Mouse (Mus musculus): ENCODE results near the gene Rgs14. TPM values are rescaled to one million over a fixed set of nuclear protein-coding genes. Genes with fewer than 3 reads are reported as not detected.

Rgs14 gene
- polyA plus RNA-seq, 1 experiment: not detected

DNA sequence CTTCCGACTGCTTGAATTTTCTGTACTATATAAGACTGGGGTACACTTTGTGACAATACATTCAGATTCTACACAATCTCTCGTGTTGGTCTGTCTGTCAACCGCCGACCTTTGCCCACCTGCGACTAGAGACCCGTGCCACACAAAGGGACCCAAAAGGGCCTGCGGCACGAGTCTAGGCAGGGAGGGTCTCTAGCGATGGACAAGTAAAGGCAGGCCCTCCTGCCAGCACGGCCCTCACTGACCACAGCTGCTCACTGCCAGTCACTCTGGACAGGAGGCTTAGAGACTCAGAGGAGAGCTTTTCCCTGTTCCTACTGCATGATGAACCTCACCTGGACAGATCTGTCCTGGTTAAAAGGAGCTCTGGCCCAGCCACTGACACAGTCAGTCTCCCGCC lies 27.1 kb upstream of the Rgs14 start:
- H3K36me3 ChIP-seq (ENCODE audit: control insufficient read depth): peaks cover 45% of the 10 kb centered on the region
- no peaks in the 10 kb centered on the region for H3K9me3 ChIP-seq (ENCODE audit: control insufficient read depth, low read length)
- no peak overlapping the region for H3K4me3 ChIP-seq (replicated peaks)
- peaks cover 2% of the 10 kb centered on the region; the same call in 1 of the 2 replicates for H3K27me3 ChIP-seq (ENCODE audit: control insufficient read depth)
- no peak for TF ChIP-seq GATA1 (IDR thresholded peaks at IDR 0.05; ENCODE audit: low read length)
- TF ChIP-seq TAL1 (IDR thresholded peaks at IDR 0.05; ENCODE audit: low read length): no peak
- H3K4me1 ChIP-seq (ENCODE audit: control insufficient read depth): peaks cover 16% of the 10 kb centered on the region

DNA sequence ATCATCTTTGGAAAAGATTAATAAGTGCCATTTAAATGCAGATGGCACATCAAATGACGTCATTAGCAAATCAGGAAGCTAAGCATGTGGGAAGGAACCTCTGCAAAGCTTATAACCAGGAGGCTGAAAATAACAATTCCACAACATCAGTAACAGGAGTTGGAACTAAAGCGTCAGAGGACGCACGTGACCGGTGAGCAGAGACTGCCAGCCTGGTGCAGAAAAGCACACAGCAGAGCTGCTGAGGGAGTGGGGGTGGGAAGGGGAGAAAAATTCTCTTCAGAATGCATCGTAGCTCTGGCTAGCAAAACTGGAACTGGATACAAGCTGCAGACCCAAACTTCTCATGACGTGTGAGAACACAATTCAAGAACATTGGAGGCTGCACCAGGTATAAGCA lies 25.2 kb upstream of the Rgs14 start:
- Histone ChIP-seq H3K9me3 (ENCODE audit: control insufficient read depth, low read length) (no peaks in the 10 kb centered on the region), H3K36me3 (ENCODE audit: control insufficient read depth) (peaks cover 62% of the 10 kb centered on the region), H3K4me1 (ENCODE audit: control insufficient read depth) (peaks cover 4% of the 10 kb centered on the region), H3K4me3 (replicated peaks) (no peak overlapping the region), H3K27me3 (ENCODE audit: control insufficient read depth) (peaks cover 2% of the 10 kb centered on the region; the same call in 1 of the 2 replicates)
- no peak for TF ChIP-seq TAL1 (IDR thresholded peaks at IDR 0.05; ENCODE audit: low read length)
- TF ChIP-seq GATA1 (IDR thresholded peaks at IDR 0.05; ENCODE audit: low read length): no peak

DNA sequence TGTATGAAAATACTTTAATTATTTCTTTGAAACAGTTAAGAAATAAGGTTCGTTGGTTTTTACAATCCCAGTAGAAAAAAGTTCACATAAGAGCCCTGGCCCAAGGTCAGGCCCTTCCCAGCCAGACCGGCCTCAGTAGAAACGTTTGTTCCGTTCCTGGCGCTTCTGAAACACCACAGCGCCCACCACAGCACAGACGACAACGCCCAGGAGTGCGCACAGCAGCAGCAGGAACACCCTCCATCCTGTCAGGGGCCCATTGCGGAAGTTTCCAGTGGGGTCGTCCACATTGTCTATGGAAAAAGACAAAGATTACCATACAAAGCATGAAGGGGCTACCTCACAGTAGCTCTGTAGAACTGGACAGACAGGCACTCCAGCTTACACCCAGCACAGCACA lies 22.8 kb upstream of the Rgs14 start:
- H3K36me3 ChIP-seq (ENCODE audit: control insufficient read depth): peaks cover 85% of the 10 kb centered on the region
- peaks cover 2% of the 10 kb centered on the region; the same call in 1 of the 2 replicates for H3K4me1 ChIP-seq (ENCODE audit: control insufficient read depth)

DNA sequence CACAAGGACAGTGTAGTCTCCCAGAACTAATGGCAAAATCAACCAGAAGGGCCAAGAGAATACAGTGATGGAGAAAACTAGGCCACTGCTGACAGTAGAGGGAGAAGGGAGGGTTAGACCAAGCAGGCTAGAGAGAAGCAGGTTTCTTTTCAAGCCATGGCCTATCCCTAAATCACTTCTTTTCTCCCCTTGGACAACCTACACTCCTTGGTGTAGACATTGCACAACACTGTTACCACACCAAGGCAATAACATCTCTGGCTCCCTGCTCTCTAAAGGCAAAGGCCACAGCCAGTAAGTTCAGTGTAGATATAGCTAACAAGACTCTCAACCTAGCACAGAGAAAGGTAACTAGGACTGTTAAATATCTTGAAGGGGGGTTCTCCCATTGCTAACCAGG lies 8.4 kb upstream of the Rgs14 start:
- Histone ChIP-seq H3K4me3 (replicated peaks) (peak overlapping the region; percentile 100), H3K4me1 (ENCODE audit: control insufficient read depth) (peaks cover 49% of the 10 kb centered on the region), H3K9me3 (ENCODE audit: control insufficient read depth, low read length) (no peaks in the 10 kb centered on the region), H3K36me3 (ENCODE audit: control insufficient read depth) (peaks cover 52% of the 10 kb centered on the region), H3K27me3 (ENCODE audit: control insufficient read depth) (no peaks in the 10 kb centered on the region; the same call in 1 of the 2 replicates)
- TF ChIP-seq GATA1 (IDR thresholded peaks at IDR 0.05; ENCODE audit: low read length): no peak
- no peak for TF ChIP-seq TAL1 (IDR thresholded peaks at IDR 0.05; ENCODE audit: low read length)

More for the DNA sequence above, 22.8 kb upstream of the Rgs14 start:
- TF ChIP-seq TAL1 (IDR thresholded peaks at IDR 0.05; ENCODE audit: low read length) (no peak), GATA1 (IDR thresholded peaks at IDR 0.05; ENCODE audit: low read length) (no peak)
- no peaks in the 10 kb centered on the region for H3K9me3 ChIP-seq (ENCODE audit: control insufficient read depth, low read length)
- no peaks in the 10 kb centered on the region for H3K27me3 ChIP-seq (ENCODE audit: control insufficient read depth)
- no peak overlapping the region for H3K4me3 ChIP-seq (replicated peaks)

DNA sequence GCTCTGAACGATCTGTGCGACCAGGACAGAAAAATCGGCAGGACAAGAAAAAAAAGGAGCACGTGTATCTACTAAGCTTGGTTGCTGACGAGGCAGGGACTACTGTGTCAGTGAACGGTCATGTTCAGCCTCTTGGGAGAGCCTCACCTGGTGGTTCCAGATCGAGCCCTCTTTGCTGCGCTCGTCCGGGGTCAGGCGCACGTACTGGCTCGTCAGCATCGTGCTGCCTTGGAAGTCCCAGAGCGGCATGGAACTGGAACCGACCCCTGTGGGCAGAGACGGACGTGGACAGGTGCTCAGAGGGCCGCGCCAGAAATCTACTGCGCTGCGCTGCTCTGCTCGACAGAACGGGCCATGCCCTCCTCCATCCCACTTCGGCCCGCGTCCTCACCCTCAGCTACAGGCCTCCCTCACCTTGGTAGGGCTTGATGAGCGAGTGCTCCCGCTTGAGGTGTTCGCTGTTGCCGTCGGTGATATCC lies 7.5 kb upstream of the Rgs14 start:
- H3K27me3 ChIP-seq (ENCODE audit: control insufficient read depth): no peaks in the 10 kb centered on the region; the same call in 1 of the 2 replicates
- peak overlapping the region; percentile 100 for H3K4me3 ChIP-seq (replicated peaks)
- no peak for TF ChIP-seq TAL1 (IDR thresholded peaks at IDR 0.05; ENCODE audit: low read length)
- TF ChIP-seq GATA1 (IDR thresholded peaks at IDR 0.05; ENCODE audit: low read length): no peak
- H3K9me3 ChIP-seq (ENCODE audit: control insufficient read depth, low read length): no peaks in the 10 kb centered on the region
- peaks cover 54% of the 10 kb centered on the region for H3K4me1 ChIP-seq (ENCODE audit: control insufficient read depth)
- H3K36me3 ChIP-seq (ENCODE audit: control insufficient read depth): peaks cover 44% of the 10 kb centered on the region

DNA sequence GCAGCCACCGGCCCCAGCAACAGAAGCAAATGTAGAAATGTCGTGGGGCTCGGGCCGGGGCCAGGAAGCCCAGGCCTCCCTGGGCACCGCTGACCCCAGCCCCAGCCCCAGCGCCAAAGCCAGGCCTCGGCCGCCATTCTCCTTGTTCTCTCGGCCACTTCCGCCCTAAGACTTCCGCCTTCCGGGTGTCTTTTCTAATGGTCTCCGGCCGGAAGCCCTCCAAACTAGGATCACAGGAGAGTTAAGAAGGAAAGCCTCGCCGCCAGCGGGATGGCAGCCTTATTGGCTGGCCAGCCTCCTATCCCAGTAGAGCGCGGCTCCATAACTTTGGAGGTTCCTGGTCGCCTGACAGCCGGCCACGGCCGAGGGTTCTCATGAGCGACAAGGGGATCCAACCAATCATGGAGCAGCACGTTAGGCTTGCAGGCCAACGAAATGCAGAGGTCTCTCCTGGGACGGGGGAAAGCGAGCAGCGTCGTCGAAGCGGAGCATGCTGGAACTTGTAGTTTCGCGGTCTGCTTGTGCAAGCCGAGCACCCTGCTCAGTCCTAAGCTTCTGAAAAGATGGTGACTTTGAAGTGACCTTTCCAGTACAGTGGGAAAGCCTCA lies 7.0 kb upstream of the Rgs14 start, which contains the start of gene Lman2:
TSS of gene Lman2 (minus strand) at position 331 of the 608 bp plus-strand sequence.
- H3K9me3 ChIP-seq (ENCODE audit: control insufficient read depth, low read length): no peaks in the 10 kb centered on the region
- H3K4me1 ChIP-seq (ENCODE audit: control insufficient read depth): peaks cover 59% of the 10 kb centered on the region
- peak within 1 kb of the TSS; percentile 100 for H3K4me3 ChIP-seq (replicated peaks)
- TF ChIP-seq TAL1 (IDR thresholded peaks at IDR 0.05; ENCODE audit: low read length): no peak
- TF ChIP-seq GATA1 (IDR thresholded peaks at IDR 0.05; ENCODE audit: low read length): no peak
- peaks cover 39% of the 10 kb centered on the region for H3K36me3 ChIP-seq (ENCODE audit: control insufficient read depth)
- no peaks in the 10 kb centered on the region; the same call in 1 of the 2 replicates for H3K27me3 ChIP-seq (ENCODE audit: control insufficient read depth)

DNA sequence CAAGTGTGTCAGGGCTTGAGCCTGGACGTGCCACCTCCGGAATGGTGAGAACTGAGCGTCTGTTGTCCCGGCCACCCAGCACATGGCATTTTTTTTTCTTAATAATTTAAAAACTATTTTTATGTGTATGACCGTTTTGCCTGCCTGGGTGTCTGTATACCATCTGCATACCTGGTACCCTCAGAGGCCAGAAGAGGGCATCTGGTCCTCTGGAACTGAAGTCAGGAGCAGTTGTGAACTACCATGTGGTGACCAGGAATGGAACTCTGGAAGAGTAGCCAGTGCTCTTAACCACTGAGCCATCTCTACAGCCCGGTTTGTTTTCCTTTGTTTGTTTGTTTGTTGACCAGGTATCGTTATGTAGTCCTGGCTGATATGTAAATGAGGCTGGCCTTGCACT lies 1.1 kb upstream of the Rgs14 start:
- no peaks in the 10 kb centered on the region for H3K9me3 ChIP-seq (ENCODE audit: control insufficient read depth, low read length)
- H3K4me3 ChIP-seq (replicated peaks): no peak overlapping the region
- peaks cover 52% of the 10 kb centered on the region for H3K4me1 ChIP-seq (ENCODE audit: control insufficient read depth)
- TF ChIP-seq GATA1 (IDR thresholded peaks at IDR 0.05; ENCODE audit: low read length) (no peak), TAL1 (IDR thresholded peaks at IDR 0.05; ENCODE audit: low read length) (no peak)
- no peaks in the 10 kb centered on the region for H3K36me3 ChIP-seq (ENCODE audit: control insufficient read depth)
- H3K27me3 ChIP-seq (ENCODE audit: control insufficient read depth): peaks cover 18% of the 10 kb centered on the region

DNA sequence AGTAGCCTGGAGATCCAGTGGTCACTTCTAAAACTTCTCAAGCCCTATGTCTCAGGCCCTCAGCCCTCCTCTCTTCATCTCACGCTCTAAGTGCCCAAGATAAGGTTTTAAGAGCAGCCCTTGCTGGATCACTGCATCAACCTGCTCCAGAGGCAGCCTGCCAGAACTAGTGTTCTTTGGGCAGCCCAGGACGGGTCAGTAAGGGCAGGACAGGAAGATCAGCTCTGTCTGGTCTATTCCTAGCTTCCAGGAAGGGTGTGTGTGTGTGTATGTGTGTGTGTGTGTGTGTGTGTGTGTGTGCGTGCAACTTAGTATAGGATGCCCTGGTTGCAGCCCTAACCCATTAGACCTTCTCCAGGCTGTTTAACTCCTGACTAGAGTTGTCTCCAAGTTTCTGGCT lies 702 bp downstream of the Rgs14 start:
- no peak for TF ChIP-seq TAL1 (IDR thresholded peaks at IDR 0.05; ENCODE audit: low read length)
- no peaks in the 10 kb centered on the region for H3K36me3 ChIP-seq (ENCODE audit: control insufficient read depth)
- H3K4me1 ChIP-seq (ENCODE audit: control insufficient read depth): peaks cover 51% of the 10 kb centered on the region
- H3K9me3 ChIP-seq (ENCODE audit: control insufficient read depth, low read length): no peaks in the 10 kb centered on the region
- H3K4me3 ChIP-seq (replicated peaks): peak overlapping the region; percentile 61
- H3K27me3 ChIP-seq (ENCODE audit: control insufficient read depth): peaks cover 30% of the 10 kb centered on the region

DNA sequence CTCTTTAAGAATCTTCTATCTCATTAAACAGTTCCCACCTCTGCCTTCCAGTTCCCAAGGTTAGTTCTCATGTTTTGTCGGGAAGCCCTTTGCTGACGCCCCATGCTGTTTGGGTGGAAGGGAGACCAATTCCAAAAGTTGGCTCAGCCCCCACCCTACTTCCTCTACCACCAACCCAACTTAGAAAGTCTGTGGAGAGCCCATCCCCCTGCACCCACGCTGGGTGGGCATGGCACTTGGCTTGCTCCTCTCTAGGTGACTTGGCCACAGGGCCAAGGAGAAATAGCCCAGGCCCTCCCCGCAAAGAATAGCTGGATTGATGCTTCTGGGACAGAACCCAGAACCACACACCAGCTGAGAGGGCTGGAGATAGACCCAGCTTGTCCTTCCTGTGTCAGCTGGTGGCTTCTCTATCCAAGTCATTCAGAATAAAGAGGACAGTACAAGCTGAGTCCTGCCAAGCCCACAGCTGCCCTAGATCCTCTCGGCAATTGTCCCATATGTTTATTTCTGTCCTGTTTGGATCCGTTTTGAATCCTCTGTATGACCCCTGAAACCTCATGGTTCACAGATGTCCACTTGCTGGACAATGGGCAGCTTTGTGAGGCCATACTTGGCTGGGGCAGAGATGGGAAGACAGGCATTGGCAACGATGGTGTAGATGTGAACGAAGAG lies 1.6 kb downstream of the Rgs14 start:
- no peak for TF ChIP-seq GATA1 (IDR thresholded peaks at IDR 0.05; ENCODE audit: low read length)
- no peak for TF ChIP-seq TAL1 (IDR thresholded peaks at IDR 0.05; ENCODE audit: low read length)

More for the DNA sequence above, 1.6 kb downstream of the Rgs14 start:
- H3K4me1 ChIP-seq (ENCODE audit: control insufficient read depth): peaks cover 47% of the 10 kb centered on the region
- H3K27me3 ChIP-seq (ENCODE audit: control insufficient read depth): peaks cover 33% of the 10 kb centered on the region
- no peak overlapping the region for H3K4me3 ChIP-seq (replicated peaks)
- H3K9me3 ChIP-seq (ENCODE audit: control insufficient read depth, low read length): no peaks in the 10 kb centered on the region
- H3K36me3 ChIP-seq (ENCODE audit: control insufficient read depth): no peaks in the 10 kb centered on the region
